Mouse (Mus musculus): ENCODE measurements at regions not wholly inside any gene's neighbourhood (a gene's known extent, or its start where the extent isn't known, plus 50 kb on each side); places are given as distances from the start of the nearest gene placed in this dataset.

- WGBS = 63% methylated on average over 4 of the region's 4 CpGs
- no peak overlapping the region for H3K27ac ChIP-seq
- H3K4me3 ChIP-seq = no peak overlapping the region
- no peaks in the 10 kb centered on the region for H3K36me3 ChIP-seq
- ATAC-seq (ENCODE audit: insufficient number of reproducible peaks, insufficient read depth, low FRiP score, low TSS enrichment) = no peak
- no peak overlapping the region for H3K4me2 ChIP-seq (replicated peaks)
- no peaks in the 10 kb centered on the region for H3K4me1 ChIP-seq
- H3K9ac ChIP-seq = no peak overlapping the region
- no peaks in the 10 kb centered on the region for H3K9me3 ChIP-seq
- no peaks in the 10 kb centered on the region for H3K27me3 ChIP-seq
These were observed 416.6 kb upstream of the 4930412O13Rik start for GRCm38 (mm10) chr2:9464413-9464812.

GRCm38 (mm10) chr2:9464818-9465217 lies 416.2 kb upstream of the 4930412O13Rik start:
- H3K4me2 ChIP-seq (replicated peaks) = no peak overlapping the region
- 53% methylated on average over 5 of the region's 5 CpGs for WGBS
- no peaks in the 10 kb centered on the region for H3K27me3 ChIP-seq
- H3K4me3 ChIP-seq = no peak overlapping the region
- H3K4me1 ChIP-seq = no peaks in the 10 kb centered on the region
- no peaks in the 10 kb centered on the region for H3K9me3 ChIP-seq
- H3K9ac ChIP-seq = no peak overlapping the region
- no peak for ATAC-seq (ENCODE audit: insufficient number of reproducible peaks, insufficient read depth, low FRiP score, low TSS enrichment)
- no peaks in the 10 kb centered on the region for H3K36me3 ChIP-seq
- H3K27ac ChIP-seq = no peak overlapping the region

- Histone ChIP-seq H3K9ac (no peak overlapping the region), H3K4me1 (no peaks in the 10 kb centered on the region), H3K9me3 (no peaks in the 10 kb centered on the region), H3K27ac (no peak overlapping the region), H3K4me3 (no peak overlapping the region), H3K27me3 (no peaks in the 10 kb centered on the region), H3K4me2 (replicated peaks) (no peak overlapping the region), H3K36me3 (no peaks in the 10 kb centered on the region)
- ATAC-seq (ENCODE audit: insufficient number of reproducible peaks, insufficient read depth, low FRiP score, low TSS enrichment) = no peak
- 78% methylated on average over 2 of the region's 2 CpGs for WGBS
These were observed 413.5 kb upstream of the 4930412O13Rik start for GRCm38 (mm10) chr2:9467573-9467972.

- H3K27ac ChIP-seq = no peak overlapping the region
- no peaks in the 10 kb centered on the region for H3K36me3 ChIP-seq
- no peak overlapping the region for H3K4me3 ChIP-seq
- H3K9me3 ChIP-seq = no peaks in the 10 kb centered on the region
- no peaks in the 10 kb centered on the region for H3K27me3 ChIP-seq
- ATAC-seq (ENCODE audit: insufficient number of reproducible peaks, insufficient read depth, low FRiP score, low TSS enrichment) = no peak
- no peaks in the 10 kb centered on the region for H3K4me1 ChIP-seq
- no peak overlapping the region for H3K9ac ChIP-seq
- no peak overlapping the region for H3K4me2 ChIP-seq (replicated peaks)
- WGBS = 73% methylated on average over 3 of the region's 3 CpGs
These were observed 412.4 kb upstream of the 4930412O13Rik start for GRCm38 (mm10) chr2:9468651-9469050.

- Histone ChIP-seq H3K36me3 (no peaks in the 10 kb centered on the region), H3K9ac (no peak overlapping the region), H3K27ac (no peak overlapping the region), H3K27me3 (no peaks in the 10 kb centered on the region), H3K4me1 (no peaks in the 10 kb centered on the region), H3K4me2 (replicated peaks) (no peak overlapping the region), H3K4me3 (no peak overlapping the region), H3K9me3 (no peaks in the 10 kb centered on the region)
- WGBS = 67% methylated on average over 7 of the region's 7 CpGs
- ATAC-seq (ENCODE audit: insufficient number of reproducible peaks, insufficient read depth, low FRiP score, low TSS enrichment) = no peak
These were observed 399.2 kb upstream of the 4930412O13Rik start for GRCm38 (mm10) chr2:9481678-9482345.

- Histone ChIP-seq H3K4me1 (no peaks in the 10 kb centered on the region), H3K36me3 (no peaks in the 10 kb centered on the region), H3K9me3 (no peaks in the 10 kb centered on the region), H3K27ac (no peak overlapping the region), H3K9ac (no peak overlapping the region), H3K27me3 (no peaks in the 10 kb centered on the region), H3K4me3 (no peak overlapping the region), H3K4me2 (replicated peaks) (no peak overlapping the region)
- WGBS = 87% methylated on average over 7 of the region's 7 CpGs
- ATAC-seq (ENCODE audit: insufficient number of reproducible peaks, insufficient read depth, low FRiP score, low TSS enrichment) = no peak
These were observed 393.6 kb upstream of the 4930412O13Rik start for GRCm38 (mm10) chr2:9487381-9487914.

GRCm38 (mm10) chr2:9493606-9494145 lies 387.4 kb upstream of the 4930412O13Rik start:
- Histone ChIP-seq H3K4me3 (no peak overlapping the region), H3K36me3 (no peaks in the 10 kb centered on the region), H3K4me2 (replicated peaks) (no peak overlapping the region), H3K27me3 (no peaks in the 10 kb centered on the region), H3K27ac (no peak overlapping the region), H3K4me1 (no peaks in the 10 kb centered on the region), H3K9me3 (no peaks in the 10 kb centered on the region), H3K9ac (no peak overlapping the region)
- no peak for ATAC-seq (ENCODE audit: insufficient number of reproducible peaks, insufficient read depth, low FRiP score, low TSS enrichment)
- 39% methylated on average over 6 of the region's 6 CpGs for WGBS

GRCm38 (mm10) chr2:9520045-9520444 lies 361.0 kb upstream of the 4930412O13Rik start:
- WGBS = 84% methylated on average over 1 of the region's 1 CpGs
- no peak for ATAC-seq (ENCODE audit: insufficient number of reproducible peaks, insufficient read depth, low FRiP score, low TSS enrichment)
- Histone ChIP-seq H3K36me3 (no peaks in the 10 kb centered on the region), H3K9ac (no peak overlapping the region), H3K27ac (no peak overlapping the region), H3K27me3 (no peaks in the 10 kb centered on the region), H3K4me1 (no peaks in the 10 kb centered on the region), H3K4me3 (no peak overlapping the region), H3K9me3 (no peaks in the 10 kb centered on the region), H3K4me2 (replicated peaks) (no peak overlapping the region)

- Histone ChIP-seq H3K4me1 (no peaks in the 10 kb centered on the region), H3K27ac (no peak overlapping the region), H3K36me3 (no peaks in the 10 kb centered on the region), H3K4me2 (replicated peaks) (no peak overlapping the region), H3K9ac (no peak overlapping the region), H3K4me3 (no peak overlapping the region), H3K9me3 (no peaks in the 10 kb centered on the region), H3K27me3 (no peaks in the 10 kb centered on the region)
- no peak for ATAC-seq (ENCODE audit: insufficient number of reproducible peaks, insufficient read depth, low FRiP score, low TSS enrichment)
- 89% methylated on average over 3 of the region's 3 CpGs for WGBS
These were observed 355.1 kb upstream of the 4930412O13Rik start for GRCm38 (mm10) chr2:9525910-9526309.

- Histone ChIP-seq H3K4me3 (no peak overlapping the region), H3K36me3 (no peaks in the 10 kb centered on the region), H3K4me1 (no peaks in the 10 kb centered on the region), H3K27ac (no peak overlapping the region), H3K4me2 (replicated peaks) (no peak overlapping the region), H3K27me3 (no peaks in the 10 kb centered on the region), H3K9me3 (no peaks in the 10 kb centered on the region), H3K9ac (no peak overlapping the region)
- ATAC-seq (ENCODE audit: insufficient number of reproducible peaks, insufficient read depth, low FRiP score, low TSS enrichment) = no peak
- 82% methylated on average over 2 of the region's 2 CpGs for WGBS
These were observed 345.9 kb upstream of the 4930412O13Rik start for GRCm38 (mm10) chr2:9535141-9535658.

GRCm38 (mm10) chr2:9547771-9548590 lies 333.1 kb upstream of the 4930412O13Rik start:
- ATAC-seq (ENCODE audit: insufficient number of reproducible peaks, insufficient read depth, low FRiP score, low TSS enrichment) = no peak
- H3K27me3 ChIP-seq = no peaks in the 10 kb centered on the region
- H3K9me3 ChIP-seq = no peaks in the 10 kb centered on the region
- H3K27ac ChIP-seq = no peak overlapping the region
- no peak overlapping the region for H3K4me2 ChIP-seq (replicated peaks)
- H3K9ac ChIP-seq = no peak overlapping the region
- no peak overlapping the region for H3K4me3 ChIP-seq
- H3K4me1 ChIP-seq = no peaks in the 10 kb centered on the region
- 71% methylated on average over 10 of the region's 10 CpGs for WGBS
- H3K36me3 ChIP-seq = no peaks in the 10 kb centered on the region

- Histone ChIP-seq H3K36me3 (no peaks in the 10 kb centered on the region), H3K27ac (no peak overlapping the region), H3K9me3 (no peaks in the 10 kb centered on the region), H3K4me1 (no peaks in the 10 kb centered on the region), H3K9ac (no peak overlapping the region), H3K4me2 (replicated peaks) (no peak overlapping the region), H3K27me3 (no peaks in the 10 kb centered on the region), H3K4me3 (no peak overlapping the region)
- no peak for ATAC-seq (ENCODE audit: insufficient number of reproducible peaks, insufficient read depth, low FRiP score, low TSS enrichment)
These were observed 327.7 kb upstream of the 4930412O13Rik start for GRCm38 (mm10) chr2:9553313-9553712.
